Mouse (Mus musculus) adrenal gland, postnatal 36 days (tissue): ENCODE measurements around the gene Nono. TPM values are rescaled to one million over a fixed set of nuclear protein-coding genes. Genes with fewer than 3 reads are reported as not detected.

ENCODE experiments used
- DNase-seq, 2 experiments: peaks; one replicate each; pipeline ENCODE4 v3.0.0; 2021; ENCODE audit warnings: mixed read lengths in 1 of 2
- total RNA-seq, 2 experiments: library from RNA; stranded (reverse); gene quantifications; 2 replicates each; pipeline ENCODE4 v1.2.3; 2021

The Nono gene
- total RNA-seq, 2 experiments from 2014 or later = 185 to 193 TPM

DNA sequence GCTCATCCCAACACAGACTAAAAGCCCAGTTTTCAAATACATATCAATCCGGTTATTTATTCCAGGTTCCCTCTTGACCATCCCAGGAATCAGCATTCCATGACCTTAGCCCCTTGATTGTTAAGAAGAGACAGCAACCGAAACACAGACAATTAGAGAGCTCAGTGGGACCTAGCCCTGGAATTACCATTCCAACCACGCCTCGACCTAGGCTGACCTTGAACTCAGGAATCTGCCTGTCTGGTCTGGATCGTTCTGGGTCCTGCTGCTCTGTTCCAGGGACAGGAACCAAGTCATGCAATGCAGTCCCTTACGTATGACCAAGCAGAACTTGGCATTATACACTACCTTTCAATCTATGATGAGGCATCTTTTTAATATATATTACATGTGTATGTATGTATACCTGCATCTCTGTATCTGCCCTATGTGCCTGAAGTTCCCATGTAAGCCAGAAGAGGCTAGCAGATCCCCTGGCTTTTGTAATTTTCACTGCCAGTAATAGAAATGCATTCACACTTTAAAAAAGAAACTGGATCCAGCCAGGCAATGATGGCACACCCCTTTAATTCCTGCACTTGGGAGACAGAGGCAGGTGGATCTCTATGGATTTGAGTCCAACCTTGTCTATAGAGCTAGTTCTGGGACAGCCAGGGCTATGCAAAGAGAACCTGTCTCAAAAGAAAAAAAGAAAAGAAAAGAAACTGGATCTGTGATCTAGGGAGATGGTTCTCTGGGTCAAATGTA lies 52.7 kb downstream of the Nono start:
- no peak for DNase-seq

DNA sequence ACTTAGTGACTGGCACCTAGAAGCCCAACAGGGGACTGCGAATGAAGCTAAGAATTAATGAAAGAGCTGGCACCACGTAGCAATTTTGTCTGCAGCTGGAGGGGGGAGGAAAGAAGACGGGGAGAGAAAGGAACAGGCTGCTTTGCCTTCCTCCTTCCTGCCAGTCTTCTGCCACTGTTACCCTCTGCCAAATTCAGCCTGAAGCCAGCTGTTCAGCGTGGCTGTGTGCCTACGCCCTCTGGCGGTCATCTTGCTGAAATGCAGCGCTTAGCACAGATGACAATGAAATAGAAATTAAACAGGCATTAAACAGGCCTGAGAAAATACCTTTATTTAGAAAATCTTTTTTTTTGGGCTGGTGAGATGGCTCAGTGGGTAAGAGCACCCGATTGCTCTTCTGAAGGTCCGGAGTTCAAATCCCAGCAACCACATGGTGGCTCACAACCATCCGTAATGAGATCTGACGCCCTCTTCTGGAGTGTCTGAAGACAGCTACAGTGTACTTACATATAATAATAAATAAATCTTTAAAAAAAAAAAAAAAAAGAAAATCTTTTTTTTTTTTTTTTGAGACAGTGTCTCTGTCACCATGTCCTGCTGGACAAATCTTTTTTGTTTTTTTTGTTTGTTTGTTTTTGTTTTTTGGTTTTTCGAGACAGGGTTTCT lies 57.5 kb downstream of the Nono start:
- peak; percentile 46 to 70 for DNase-seq

Other genes starting within 250 kb of the Nono start
- gene Snx12, start 206.8 kb upstream of the Nono start, total RNA-seq = 10 to 100 TPM; 49.9 to 52.0 TPM
- gene Foxo4, start 174.8 kb upstream of the Nono start, total RNA-seq = 10 to 100 TPM; 28.1 to 35.2 TPM
- not detected for gene Gm614, start 165.3 kb upstream of the Nono start, total RNA-seq
- 10 to 100 TPM in 1 of 2 experiments, 1 to 10 TPM in 1; 5.7 to 10.2 TPM for gene Il2rg, start 161.1 kb upstream of the Nono start, total RNA-seq
- not detected for gene Gm20489, start 160.3 kb upstream of the Nono start, total RNA-seq
- 10 to 100 TPM; 32.2 to 35.1 TPM for gene Med12, start 155.3 kb upstream of the Nono start, total RNA-seq
- 10 to 100 TPM; 18.5 to 28.4 TPM for gene Nlgn3, start 130.2 kb upstream of the Nono start, total RNA-seq
- under 1 TPM in 1 of 2 experiments, not detected in 1; 0.20 TPM for gene Gjb1, start 52.9 kb upstream of the Nono start, total RNA-seq
- 10 to 100 TPM; 65.0 to 66.3 TPM for gene Zmym3, start 8.5 kb upstream of the Nono start, total RNA-seq
- gene Itgb1bp2, start 19.8 kb downstream of the Nono start, total RNA-seq = under 1 TPM; 0.63 to 0.66 TPM
- gene Taf1, start 103.4 kb downstream of the Nono start, total RNA-seq = 10 to 100 TPM; 33.1 to 48.1 TPM
- gene Ogt, start 210.7 kb downstream of the Nono start, total RNA-seq = 100 to 1,000 TPM; 144 to 177 TPM